Mouse (Mus musculus) heart, embryonic 13.5 days (tissue): Measurements from ENCODE around the gene Tatdn3. TPM values are rescaled to one million over a fixed set of nuclear protein-coding genes. Genes with fewer than 3 reads are reported as not detected.

Experiments used
- ATAC-seq: fragments of 200-750 bp; cut with Nextera tagmentation; 2 replicates; pipeline ENCODE4 v1.8.0; 2017; ENCODE audit warnings: moderate TSS enrichment; ENCODE audit not compliant: insufficient number of reproducible peaks, low FRiP score, low TSS enrichment; ENCODE audit errors: extremely low read depth
- H3K27ac ChIP-seq: fragments of 300-500 bp; sonication (generic); replicated peaks from 2 replicates; pipeline ENCODE4 v1.5.1; 2015; ENCODE audit warnings: moderate library complexity, mild to moderate bottlenecking, inconsistent platforms
- H3K27me3 ChIP-seq: fragments of 300-500 bp; sonication (generic); replicated peaks from 2 replicates; pipeline ENCODE4 v1.6.1; 2015; ENCODE audit warnings: mild to moderate bottlenecking, inconsistent platforms
- H3K36me3 ChIP-seq: fragments of 300-500 bp; sonication (generic); 2 replicates; pipeline ENCODE4 v1.6.1; 2015; ENCODE audit warnings: mild to moderate bottlenecking, inconsistent platforms
- H3K4me1 ChIP-seq: fragments of 300-500 bp; sonication (generic); 2 replicates; pipeline ENCODE4 v1.6.1; 2015; ENCODE audit warnings: inconsistent platforms
- H3K4me2 ChIP-seq: fragments of 300-500 bp; sonication (generic); 2 replicates; pipeline ENCODE4 v1.6.1; 2015; ENCODE audit warnings: inconsistent platforms, mild to moderate bottlenecking, moderate library complexity
- H3K4me3 ChIP-seq: fragments of 300-500 bp; sonication (generic); 2 replicates; pipeline ENCODE4 v1.5.1; 2015; ENCODE audit warnings: moderate library complexity, mild to moderate bottlenecking, inconsistent platforms
- H3K9ac ChIP-seq: fragments of 300-500 bp; sonication (generic); 2 replicates; pipeline ENCODE4 v1.6.1; 2015; ENCODE audit warnings: inconsistent platforms, mild to moderate bottlenecking, moderate library complexity
- H3K9me3 ChIP-seq: fragments of 300-500 bp; sonication (generic); 2 replicates; pipeline ENCODE4 v1.6.1; 2016; ENCODE audit warnings: inconsistent platforms
- WGBS: fragments of 180-500 bp; shearing (Covaris S2); methylation state at CpG from one replicate; pipeline ENCODE4 v1.1.7; 2015; ENCODE audit warnings: mixed read lengths; 5-methylcytosine and 5-hydroxymethylcytosine counted together
- polyA plus RNA-seq: library from polyadenylated mRNA; unstranded; fragments of >200 nt; fragmentation: Nextera tagmentation; extraction: Ambion mirVana; gene quantifications from 2 replicates; pipeline ENCODE4 v1.2.1, GENCODE M21; 2015

Tatdn3 gene
- polyA plus RNA-seq, 1 experiment from 2014 or later = 15.8 TPM

DNA sequence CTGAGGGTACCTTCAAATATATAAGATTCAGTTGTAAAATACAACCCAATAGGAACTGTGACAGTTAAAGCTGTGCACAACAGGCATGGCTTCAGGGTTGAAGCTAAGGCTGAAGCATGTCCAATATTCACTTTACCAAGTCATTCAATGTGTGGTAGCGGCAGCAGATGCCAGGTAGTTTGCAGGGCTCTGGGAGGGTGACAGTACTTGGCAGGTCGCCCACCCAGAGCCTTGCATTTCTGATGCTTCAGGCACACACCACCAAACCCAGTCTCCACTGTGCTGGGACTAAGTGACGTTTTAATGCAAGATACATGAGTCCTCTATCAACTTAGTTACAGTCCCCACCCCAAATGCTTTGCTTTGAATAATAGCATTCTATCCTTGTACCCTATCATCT lies 62.0 kb downstream of the Tatdn3 start:
- ATAC-seq = no peak
- Histone ChIP-seq H3K27ac (no peak overlapping the region), H3K9ac (no peak overlapping the region), H3K9me3 (peaks cover 8% of the 10 kb centered on the region), H3K4me3 (no peak overlapping the region), H3K4me2 (no peak overlapping the region), H3K27me3 (no peaks in the 10 kb centered on the region), H3K36me3 (peaks cover 20% of the 10 kb centered on the region), H3K4me1 (peaks cover 4% of the 10 kb centered on the region)
- 63% methylated on average over 3 of the region's 3 CpGs for WGBS

GRCm38 (mm10) chr1:190998027-190998426 lies 64.7 kb downstream of the Tatdn3 start:
- ATAC-seq = no peak
- H3K9me3 ChIP-seq = peaks cover 8% of the 10 kb centered on the region
- no peak overlapping the region for H3K27ac ChIP-seq
- no peak overlapping the region for H3K9ac ChIP-seq
- WGBS = 86% methylated on average over 1 of the region's 1 CpGs
- H3K4me2 ChIP-seq = no peak overlapping the region
- peaks cover 9% of the 10 kb centered on the region for H3K4me1 ChIP-seq
- peaks cover 6% of the 10 kb centered on the region; the same call in 1 of the 2 replicates for H3K36me3 ChIP-seq
- H3K4me3 ChIP-seq = no peak overlapping the region
- no peaks in the 10 kb centered on the region; the same call in 1 of the 2 replicates for H3K27me3 ChIP-seq

GRCm38 (mm10) chr1:190996346-190996877 lies 66.3 kb downstream of the Tatdn3 start:
- peaks cover 9% of the 10 kb centered on the region for H3K4me1 ChIP-seq
- no peak for ATAC-seq
- WGBS = 68% methylated on average over 6 of the region's 6 CpGs

More at GRCm38 (mm10) chr1:190996346-190996877, 66.3 kb downstream of the Tatdn3 start:
- Histone ChIP-seq H3K27ac (no peak overlapping the region), H3K4me3 (no peak overlapping the region), H3K36me3 (peaks cover 6% of the 10 kb centered on the region; the same call in 1 of the 2 replicates), H3K9me3 (peaks cover 8% of the 10 kb centered on the region), H3K27me3 (no peaks in the 10 kb centered on the region; the same call in 1 of the 2 replicates), H3K9ac (no peak overlapping the region), H3K4me2 (no peak overlapping the region)

Other genes with a start within 250 kb of the Tatdn3 start
- 8.3 and 10.1 TPM in 2 replicates for gene Rps6kc1, start 151.2 kb downstream of the Tatdn3 start, polyA plus RNA-seq
- 27.6 and 28.6 TPM in 2 replicates for gene Angel2, start 137.8 kb downstream of the Tatdn3 start, polyA plus RNA-seq
- 46.2 and 47.6 TPM in 2 replicates for gene Vash2, start 83.6 kb downstream of the Tatdn3 start, polyA plus RNA-seq
- 2.6 and 3.1 TPM in 2 replicates for gene Flvcr1, start 36.8 kb downstream of the Tatdn3 start, polyA plus RNA-seq
- gene Spata45, start 26.3 kb downstream of the Tatdn3 start, polyA plus RNA-seq = not detected in 2 replicates
- 12.4 and 14.0 TPM in 2 replicates for gene Nsl1, start 80 bp upstream of the Tatdn3 start, polyA plus RNA-seq
- gene Batf3, start 34.9 kb upstream of the Tatdn3 start, polyA plus RNA-seq = 3.5 and 4.3 TPM in 2 replicates
- not detected in 2 replicates for gene Fam71a, start 101.9 kb upstream of the Tatdn3 start, polyA plus RNA-seq
- 14.0 and 15.2 TPM in 2 replicates for gene Atf3, start 155.1 kb upstream of the Tatdn3 start, polyA plus RNA-seq